Mouse (Mus musculus) hindbrain, embryonic 12.5 days (tissue): ENCODE data around the gene Syce3. TPM values are rescaled to one million over a fixed set of nuclear protein-coding genes. Genes with fewer than 3 reads are reported as not detected.
A peak's percentile ranks its signal among the peaks of the same experiment; 100 is the strongest.

ENCODE experiments used
- ATAC-seq: fragments of 200-750 bp; cut with Nextera tagmentation; 2 replicates; pipeline ENCODE4 v1.8.0; 2017; ENCODE audit warnings: moderate TSS enrichment; ENCODE audit not compliant: low FRiP score
- H3K27ac ChIP-seq: fragments of 300-500 bp; sonication (generic); 2 replicates; pipeline ENCODE4 v1.5.1; 2016; ENCODE audit warnings: mild to moderate bottlenecking
- H3K27me3 ChIP-seq: fragments of 300-500 bp; sonication (generic); 2 replicates; pipeline ENCODE4 v1.6.1; 2016; ENCODE audit warnings: mild to moderate bottlenecking
- H3K36me3 ChIP-seq: fragments of 300-500 bp; sonication (generic); 2 replicates; pipeline ENCODE4 v1.6.1; 2016; ENCODE audit warnings: mild to moderate bottlenecking
- H3K4me1 ChIP-seq: fragments of 300-500 bp; sonication (generic); 2 replicates; pipeline ENCODE4 v1.6.1; 2016
- H3K4me2 ChIP-seq: fragments of 300-500 bp; sonication (generic); replicated peaks from 2 replicates; pipeline ENCODE4 v1.6.1; 2016; ENCODE audit warnings: mild to moderate bottlenecking
- H3K4me3 ChIP-seq: fragments of 300-500 bp; sonication (generic); 2 replicates; pipeline ENCODE4 v1.5.1; 2016; ENCODE audit warnings: mild to moderate bottlenecking
- H3K9ac ChIP-seq: fragments of 300-500 bp; sonication (generic); 2 replicates; pipeline ENCODE4 v1.6.1; 2016; ENCODE audit warnings: mild to moderate bottlenecking, moderate library complexity
- H3K9me3 ChIP-seq: fragments of 300-500 bp; sonication (generic); replicated peaks from 2 replicates; pipeline ENCODE4 v1.6.1; 2016; ENCODE audit warnings: mild to moderate bottlenecking
- WGBS: fragments of 180-500 bp; shearing (Covaris S2); methylation state at CpG from one replicate; pipeline ENCODE4 v1.1.7; 2016; 5-methylcytosine and 5-hydroxymethylcytosine counted together
- polyA plus RNA-seq: library from polyadenylated mRNA; unstranded; fragments of >200 nt; fragmentation: Nextera tagmentation; extraction: Ambion mirVana; gene quantifications from 2 replicates; pipeline ENCODE4 v1.2.1, GENCODE M21; 2016

Syce3 gene
- not detected in 2 replicates for polyA plus RNA-seq

DNA sequence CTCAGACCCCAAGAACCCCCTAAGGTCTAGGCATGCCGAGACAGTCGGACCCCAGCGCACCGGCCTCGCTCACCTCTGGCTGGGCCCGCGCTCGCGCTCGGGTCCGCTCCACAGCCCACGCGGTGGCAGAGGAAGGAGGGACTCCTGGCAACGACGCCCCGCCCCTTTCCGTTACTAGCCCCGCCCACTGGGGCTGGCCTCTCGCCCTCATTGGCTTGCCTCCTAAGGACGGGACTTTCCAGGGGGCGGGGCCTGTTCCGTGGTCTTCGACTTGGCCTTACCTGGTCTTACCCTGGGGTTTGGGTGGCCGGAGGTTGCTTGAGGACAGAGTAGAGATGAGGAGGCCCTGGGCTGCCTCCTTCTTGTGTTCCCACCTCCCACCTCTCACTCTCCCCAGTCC is at the start of gene Syce3:
TSS of gene Syce3 (minus strand) at position 386 of the 400 bp plus-strand sequence.
- WGBS, result 85% methylated on average over 24 of the region's 24 CpGs
- Histone ChIP-seq H3K9me3 (peaks cover 14% of the 10 kb centered on the region; the same call in 1 of the 2 replicates), H3K36me3 (no peaks in the 10 kb centered on the region), H3K27ac (no peak within 1 kb of the TSS), H3K9ac (no peak within 1 kb of the TSS), H3K4me3 (no peak within 1 kb of the TSS), H3K4me1 (no peaks in the 10 kb centered on the region), H3K4me2 (no peak within 1 kb of the TSS), H3K27me3 (no peaks in the 10 kb centered on the region)
- ATAC-seq, result no peak

- no peak overlapping the region for H3K27ac ChIP-seq
- no peaks in the 10 kb centered on the region for H3K27me3 ChIP-seq
- peaks cover 20% of the 10 kb centered on the region for H3K4me1 ChIP-seq
- 93% methylated on average over 7 of the region's 7 CpGs for WGBS
- no peak overlapping the region for H3K4me3 ChIP-seq
- no peaks in the 10 kb centered on the region for H3K9me3 ChIP-seq
- H3K4me2 ChIP-seq, result no peak overlapping the region
- ATAC-seq, result no peak
- H3K36me3 ChIP-seq, result peaks cover 61% of the 10 kb centered on the region
- H3K9ac ChIP-seq, result no peak overlapping the region
Measured at GRCm38 (mm10) chr15:89459821-89460220, 49.5 kb upstream of the Syce3 start.

GRCm38 (mm10) chr15:89458942-89459341 is 48.6 kb upstream of the Syce3 start:
- no peak overlapping the region for H3K4me3 ChIP-seq
- WGBS, result 96% methylated on average over 15 of the region's 15 CpGs
- no peak overlapping the region for H3K9ac ChIP-seq
- no peaks in the 10 kb centered on the region for H3K27me3 ChIP-seq
- H3K4me2 ChIP-seq, result no peak overlapping the region
- H3K9me3 ChIP-seq, result no peaks in the 10 kb centered on the region
- no peak for ATAC-seq
- peaks cover 61% of the 10 kb centered on the region for H3K36me3 ChIP-seq
- H3K27ac ChIP-seq, result no peak overlapping the region
- H3K4me1 ChIP-seq, result peaks cover 21% of the 10 kb centered on the region

DNA sequence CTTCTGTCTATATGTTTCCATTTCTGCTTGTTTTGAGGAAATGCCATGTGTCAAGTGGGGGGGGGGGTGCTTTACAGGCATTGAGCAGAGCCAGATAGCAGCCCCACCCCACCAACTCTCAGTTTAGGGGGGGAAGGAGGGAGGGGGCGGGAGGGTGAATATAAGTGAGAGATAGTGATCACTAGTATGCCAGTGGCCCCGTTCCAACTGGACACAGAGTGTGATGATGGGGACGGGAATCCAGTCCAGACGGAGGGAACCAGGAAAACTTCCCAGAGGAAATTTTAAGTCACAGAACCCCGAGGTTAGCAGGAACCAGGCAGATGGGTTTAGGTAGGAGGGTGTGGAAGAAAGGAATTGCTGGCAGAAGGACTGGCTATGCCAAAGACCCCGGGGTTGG is 45.3 kb upstream of the Syce3 start:
- WGBS, result 81% methylated on average over 6 of the region's 6 CpGs
- Histone ChIP-seq H3K27me3 (peaks cover 11% of the 10 kb centered on the region), H3K27ac (no peak overlapping the region), H3K9ac (peak overlapping the region; percentile 82; the same call in 1 of the 2 replicates), H3K9me3 (no peaks in the 10 kb centered on the region), H3K4me3 (peak overlapping the region; percentile 78), H3K36me3 (peaks cover 41% of the 10 kb centered on the region), H3K4me2 (peak overlapping the region; percentile 83), H3K4me1 (peaks cover 23% of the 10 kb centered on the region)
- no peak for ATAC-seq

- H3K4me2 ChIP-seq, result peak overlapping the region; percentile 83
- ATAC-seq, result peak; percentile 41; the same call in 1 of the 2 replicates
- peaks cover 23% of the 10 kb centered on the region for H3K4me1 ChIP-seq
- WGBS, result 18% methylated on average over 4 of the region's 6 CpGs
- H3K27me3 ChIP-seq, result peaks cover 11% of the 10 kb centered on the region
- H3K9me3 ChIP-seq, result no peaks in the 10 kb centered on the region
- H3K36me3 ChIP-seq, result peaks cover 33% of the 10 kb centered on the region
- H3K27ac ChIP-seq, result peak overlapping the region; percentile 86
- peak overlapping the region; percentile 82 for H3K9ac ChIP-seq
- peak overlapping the region; percentile 78 for H3K4me3 ChIP-seq
Measured at GRCm38 (mm10) chr15:89454857-89455256, 44.6 kb upstream of the Syce3 start.

DNA sequence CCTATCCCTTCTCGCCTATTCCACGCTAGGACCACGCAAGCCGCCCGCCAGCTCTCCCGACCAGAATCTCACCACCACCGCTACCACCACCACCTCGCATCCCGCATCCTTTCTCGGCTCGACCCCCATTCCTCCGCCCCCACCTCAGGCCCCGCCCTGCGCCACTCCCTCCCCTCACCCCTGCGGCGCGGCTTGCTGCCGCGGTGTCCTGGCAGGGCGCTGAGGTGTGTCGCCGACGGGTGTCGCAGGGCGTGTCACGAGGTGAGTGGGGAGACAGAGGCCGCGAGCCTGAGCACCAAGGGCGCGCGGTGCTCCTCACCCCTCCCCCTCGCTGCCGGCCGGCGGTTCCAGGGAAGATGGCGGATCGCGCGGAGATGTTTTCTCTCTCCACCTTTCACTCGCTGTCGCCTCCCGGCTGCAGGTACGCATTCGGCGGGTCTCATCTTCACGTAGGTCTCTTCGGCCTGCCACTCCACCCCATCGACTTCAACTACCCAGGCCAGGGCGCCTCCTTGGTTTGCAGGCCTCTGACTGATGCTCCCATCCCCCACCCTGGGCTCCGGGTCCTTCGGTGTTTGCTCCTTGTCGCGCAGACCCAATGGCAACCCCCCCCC is 43.7 kb upstream of the Syce3 start, which contains the start of gene Mapk8ip2:
TSS of gene Mapk8ip2 (plus strand) at position 49 of the 614 bp plus-strand sequence.
- Histone ChIP-seq H3K4me1 (peaks cover 23% of the 10 kb centered on the region), H3K4me3 (peak within 1 kb of the TSS; percentile 78)

GRCm38 (mm10) chr15:89452906-89453864 is 42.9 kb upstream of the Syce3 start:
- Histone ChIP-seq H3K9me3 (no peaks in the 10 kb centered on the region), H3K4me2 (peak overlapping the region; percentile 83), H3K4me1 (peaks cover 23% of the 10 kb centered on the region), H3K27ac (peak overlapping the region; percentile 86), H3K9ac (peak overlapping the region; percentile 82), H3K4me3 (peak overlapping the region; percentile 78), H3K27me3 (peaks cover 11% of the 10 kb centered on the region), H3K36me3 (peaks cover 19% of the 10 kb centered on the region)
- ATAC-seq, result peak; percentile 53
- WGBS, result 4% methylated on average over 24 of the region's 24 CpGs

More for the DNA sequence above, 43.7 kb upstream of the Syce3 start, which contains the start of gene Mapk8ip2:
- WGBS, result under 1% methylated on average over 53 of the region's 53 CpGs
- peak; percentile 76 for ATAC-seq
- peak within 1 kb of the TSS; percentile 82 for H3K9ac ChIP-seq
- peak within 1 kb of the TSS; percentile 83 for H3K4me2 ChIP-seq
- peaks cover 26% of the 10 kb centered on the region for H3K36me3 ChIP-seq
- H3K27ac ChIP-seq, result peak within 1 kb of the TSS; percentile 86
- H3K9me3 ChIP-seq, result no peaks in the 10 kb centered on the region
- H3K27me3 ChIP-seq, result peaks cover 11% of the 10 kb centered on the region

GRCm38 (mm10) chr15:89442486-89443070 is 32.3 kb upstream of the Syce3 start:
- H3K27me3 ChIP-seq, result no peaks in the 10 kb centered on the region
- H3K9me3 ChIP-seq, result no peaks in the 10 kb centered on the region
- no peak overlapping the region for H3K4me3 ChIP-seq
- no peak for ATAC-seq
- H3K4me1 ChIP-seq, result no peaks in the 10 kb centered on the region
- H3K27ac ChIP-seq, result no peak overlapping the region
- H3K4me2 ChIP-seq, result no peak overlapping the region
- WGBS, result 45% methylated on average over 8 of the region's 8 CpGs
- no peak overlapping the region for H3K9ac ChIP-seq
- H3K36me3 ChIP-seq, result no peaks in the 10 kb centered on the region

- Histone ChIP-seq H3K9me3 (no peaks in the 10 kb centered on the region), H3K9ac (no peak overlapping the region), H3K4me1 (0 out of 2 replicates have a peak, but pooled peaks cover 2% of the 10 kb centered on the region), H3K4me2 (no peak overlapping the region), H3K27me3 (no peaks in the 10 kb centered on the region), H3K4me3 (no peak overlapping the region), H3K36me3 (no peaks in the 10 kb centered on the region), H3K27ac (no peak overlapping the region)
- WGBS, result 89% methylated on average over 5 of the region's 5 CpGs
- ATAC-seq, result no peak
Measured at GRCm38 (mm10) chr15:89435878-89436277, 25.6 kb upstream of the Syce3 start.

GRCm38 (mm10) chr15:89434136-89434535 is 23.8 kb upstream of the Syce3 start:
- 64% methylated on average over 3 of the region's 3 CpGs for WGBS
- H3K36me3 ChIP-seq, result no peaks in the 10 kb centered on the region
- no peak overlapping the region for H3K4me3 ChIP-seq
- H3K4me2 ChIP-seq, result no peak overlapping the region
- ATAC-seq, result no peak
- H3K27ac ChIP-seq, result no peak overlapping the region
- H3K9me3 ChIP-seq, result no peaks in the 10 kb centered on the region
- H3K4me1 ChIP-seq, result 0 out of 2 replicates have a peak, but pooled peaks cover 6% of the 10 kb centered on the region
- no peaks in the 10 kb centered on the region for H3K27me3 ChIP-seq
- no peak overlapping the region for H3K9ac ChIP-seq

DNA sequence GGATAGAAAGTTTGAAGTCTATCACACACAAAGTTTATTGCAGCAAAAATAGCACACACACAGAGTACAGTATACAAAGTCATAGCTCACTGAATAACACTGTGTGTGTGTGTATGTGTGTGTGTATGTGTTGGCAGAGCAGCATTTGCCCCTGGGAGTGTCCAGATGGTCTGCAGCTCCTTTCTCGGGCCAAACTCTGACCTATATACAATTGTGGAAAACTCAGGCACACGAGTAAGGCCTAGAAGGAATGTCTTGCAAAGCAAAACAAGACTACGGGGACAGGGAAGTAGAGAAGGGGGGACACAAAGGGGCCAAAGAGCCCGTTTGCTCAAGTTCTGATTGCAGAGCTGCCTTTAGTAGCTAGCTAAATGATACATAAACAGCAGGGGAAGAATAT is 22.6 kb upstream of the Syce3 start:
- WGBS, result 77% methylated on average over 4 of the region's 4 CpGs
- H3K4me2 ChIP-seq, result no peak overlapping the region
- H3K9me3 ChIP-seq, result no peaks in the 10 kb centered on the region
- no peak for ATAC-seq
- H3K9ac ChIP-seq, result no peak overlapping the region
- peaks cover 15% of the 10 kb centered on the region for H3K4me1 ChIP-seq
- no peaks in the 10 kb centered on the region for H3K27me3 ChIP-seq
- H3K27ac ChIP-seq, result no peak overlapping the region
- no peaks in the 10 kb centered on the region for H3K36me3 ChIP-seq
- H3K4me3 ChIP-seq, result no peak overlapping the region

GRCm38 (mm10) chr15:89431806-89432205 is 21.5 kb upstream of the Syce3 start:
- Histone ChIP-seq H3K27me3 (no peaks in the 10 kb centered on the region), H3K4me3 (no peak overlapping the region), H3K9me3 (no peaks in the 10 kb centered on the region), H3K4me2 (no peak overlapping the region), H3K4me1 (peaks cover 15% of the 10 kb centered on the region), H3K27ac (no peak overlapping the region), H3K9ac (no peak overlapping the region), H3K36me3 (peaks cover 10% of the 10 kb centered on the region)
- no peak for ATAC-seq
- WGBS, result 92% methylated on average over 6 of the region's 6 CpGs
